Mouse (Mus musculus): ENCODE data around the gene Vps33a.
A peak's percentile ranks its signal among the peaks of the same experiment; 100 is the strongest.

Gene Vps33a

GRCm38 (mm10) chr5:123572357-123573186, at the start of gene Vps33a:
Gene Vps33a (minus strand): TSS chr5:123573038.
- peak; percentile 99 for DNase-seq (ENCODE audit: low read depth)

GRCm38 (mm10) chr5:123622421-123622820, 49.6 kb upstream of the Vps33a start:
- DNase-seq (ENCODE audit: low read depth): no peak

GRCm38 (mm10) chr5:123618558-123618957, 45.7 kb upstream of the Vps33a start:
- peak; percentile 66 for DNase-seq (ENCODE audit: low read depth)

GRCm38 (mm10) chr5:123614246-123614645, 41.4 kb upstream of the Vps33a start:
- no peak for DNase-seq (ENCODE audit: low read depth)

- DNase-seq (ENCODE audit: low read depth): peak; percentile 87
Measured at GRCm38 (mm10) chr5:123609843-123610242, 37.0 kb upstream of the Vps33a start.

- DNase-seq (ENCODE audit: low read depth): no peak
Measured at GRCm38 (mm10) chr5:123609416-123609815, 36.6 kb upstream of the Vps33a start.

- DNase-seq (ENCODE audit: low read depth): no peak
Measured at GRCm38 (mm10) chr5:123607211-123607669, 34.4 kb upstream of the Vps33a start.

- DNase-seq (ENCODE audit: low read depth): peak; percentile 83
Measured at GRCm38 (mm10) chr5:123603496-123603895, 30.7 kb upstream of the Vps33a start.

GRCm38 (mm10) chr5:123602174-123602573, 29.3 kb upstream of the Vps33a start:
- no peak for DNase-seq (ENCODE audit: low read depth)

- DNase-seq (ENCODE audit: low read depth): no peak
Measured at GRCm38 (mm10) chr5:123599319-123599718, 26.5 kb upstream of the Vps33a start.

GRCm38 (mm10) chr5:123593622-123594280, 20.9 kb upstream of the Vps33a start:
- DNase-seq (ENCODE audit: low read depth): no peak

- no peak for DNase-seq (ENCODE audit: low read depth)
Measured at GRCm38 (mm10) chr5:123580043-123580442, 7.2 kb upstream of the Vps33a start.

GRCm38 (mm10) chr5:123576696-123577095, 3.9 kb upstream of the Vps33a start:
- no peak for DNase-seq (ENCODE audit: low read depth)

- DNase-seq (ENCODE audit: low read depth): no peak
Measured at GRCm38 (mm10) chr5:123573362-123573761, 524 bp upstream of the Vps33a start.

GRCm38 (mm10) chr5:123561128-123561527, 11.7 kb downstream of the Vps33a start:
- DNase-seq (ENCODE audit: low read depth): no peak

GRCm38 (mm10) chr5:123559588-123559987, 13.2 kb downstream of the Vps33a start:
- DNase-seq (ENCODE audit: low read depth): no peak

- DNase-seq (ENCODE audit: low read depth): no peak
Measured at GRCm38 (mm10) chr5:123556451-123556850, 16.4 kb downstream of the Vps33a start.

GRCm38 (mm10) chr5:123555693-123556092, 17.1 kb downstream of the Vps33a start:
- no peak for DNase-seq (ENCODE audit: low read depth)

- DNase-seq (ENCODE audit: low read depth): no peak
Measured at GRCm38 (mm10) chr5:123533801-123534200, 39.0 kb downstream of the Vps33a start.

GRCm38 (mm10) chr5:123530056-123530455, 42.8 kb downstream of the Vps33a start:
- DNase-seq (ENCODE audit: low read depth): no peak

GRCm38 (mm10) chr5:123528641-123529040, 44.2 kb downstream of the Vps33a start:
- no peak for DNase-seq (ENCODE audit: low read depth)

GRCm38 (mm10) chr5:123525916-123526495, 46.8 kb downstream of the Vps33a start:
- DNase-seq (ENCODE audit: low read depth): no peak

GRCm38 (mm10) chr5:123525281-123525680, 47.6 kb downstream of the Vps33a start, which contains the start of gene Gm49027:
Gene Gm49027 (minus strand): TSS chr5:123525488.
- no peak for DNase-seq (ENCODE audit: low read depth)
